Mouse (Mus musculus) liver (tissue): ENCODE measurements at regions not wholly inside any gene's neighbourhood (a gene's known extent, or its start where the extent isn't known, plus 50 kb on each side); places are given as distances from the start of the nearest gene placed in this dataset.

ENCODE experiments used
- DNase-seq: peaks from one replicate; pipeline ENCODE4 v3.0.0-alpha.2; 2020; ENCODE audit warnings: mixed read lengths

- no peak for DNase-seq
Observed at GRCm38 (mm10) chr17:3962176-3962575, 266.1 kb upstream of the Nox3 start.

- no peak for DNase-seq
Observed at GRCm38 (mm10) chr17:3946540-3946939, 250.5 kb upstream of the Nox3 start.

- no peak for DNase-seq
Observed at GRCm38 (mm10) chr17:3936361-3936760, 240.3 kb upstream of the Nox3 start.

- no peak for DNase-seq
Observed at GRCm38 (mm10) chr17:3933208-3933607, 237.1 kb upstream of the Nox3 start.

GRCm38 (mm10) chr17:3932071-3932470 lies 236.0 kb upstream of the Nox3 start:
- no peak for DNase-seq

- no peak for DNase-seq
Observed at GRCm38 (mm10) chr17:3927106-3927505, 231.0 kb upstream of the Nox3 start.

GRCm38 (mm10) chr17:3920282-3920681 lies 224.2 kb upstream of the Nox3 start:
- DNase-seq: no peak

GRCm38 (mm10) chr17:3892826-3893225 lies 196.8 kb upstream of the Nox3 start:
- DNase-seq: no peak

GRCm38 (mm10) chr17:3883146-3883545 lies 187.1 kb upstream of the Nox3 start:
- no peak for DNase-seq

- DNase-seq: no peak
Observed at GRCm38 (mm10) chr17:3879075-3879474, 183.0 kb upstream of the Nox3 start.

- DNase-seq: no peak
Observed at GRCm38 (mm10) chr17:3869459-3870194, 173.6 kb upstream of the Nox3 start.

GRCm38 (mm10) chr17:3862384-3862783 lies 166.3 kb upstream of the Nox3 start:
- DNase-seq: peak; percentile 4

- no peak for DNase-seq
Observed at GRCm38 (mm10) chr17:3836386-3836785, 140.3 kb upstream of the Nox3 start.

GRCm38 (mm10) chr17:3811187-3811586 lies 115.1 kb upstream of the Nox3 start:
- DNase-seq: no peak

- no peak for DNase-seq
Observed at GRCm38 (mm10) chr17:3803507-3803906, 107.4 kb upstream of the Nox3 start.

GRCm38 (mm10) chr17:3792597-3792996 lies 96.5 kb upstream of the Nox3 start:
- peak; percentile 4 for DNase-seq

- DNase-seq: no peak
Observed at GRCm38 (mm10) chr17:3782156-3782555, 86.1 kb upstream of the Nox3 start.

GRCm38 (mm10) chr17:3777691-3778090 lies 81.6 kb upstream of the Nox3 start:
- DNase-seq: no peak

GRCm38 (mm10) chr17:3747808-3748335 lies 51.8 kb upstream of the Nox3 start:
- no peak for DNase-seq
